Mouse (Mus musculus): ENCODE results near the gene Frem2.

The Frem2 gene

GRCm38 (mm10) chr3:53465330-53465729 is 191.8 kb downstream of the Frem2 start:
- DNase-seq = no peak

DNA sequence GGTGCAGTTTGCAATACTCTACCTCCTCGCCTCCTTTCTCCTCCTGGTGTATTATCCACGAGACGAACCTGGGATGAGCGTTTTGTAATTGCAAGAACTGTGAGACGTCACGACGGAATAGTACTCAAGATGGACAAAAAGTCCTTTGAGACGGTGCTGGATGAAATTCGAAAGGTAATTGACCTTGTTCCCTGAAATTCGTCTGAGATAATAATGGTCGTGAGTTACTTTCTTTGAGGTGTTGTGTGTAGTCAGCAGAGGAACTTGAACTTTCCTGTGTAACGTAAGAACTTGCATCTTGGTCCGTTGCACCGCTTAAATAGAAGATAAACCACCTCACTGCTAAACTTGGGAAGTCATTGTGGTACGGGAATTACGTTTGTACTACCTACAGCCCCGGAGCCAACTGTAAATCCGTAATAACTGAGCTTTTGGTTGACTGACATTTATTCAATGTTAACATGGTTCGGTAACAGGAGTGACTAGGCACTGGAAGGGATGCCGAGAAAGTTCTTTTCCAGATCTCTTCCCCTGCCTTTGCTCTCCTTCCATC is 192.9 kb downstream of the Frem2 start:
- DNase-seq = no peak

Data from kidney, postnatal 36 days (tissue).